Mouse (Mus musculus) lung, postnatal 14 days (tissue): ENCODE data around the gene Pcgf1.

Experiments used
- DNase-seq: peaks from one replicate; pipeline ENCODE4 v3.0.0; 2021

Gene Pcgf1

DNA sequence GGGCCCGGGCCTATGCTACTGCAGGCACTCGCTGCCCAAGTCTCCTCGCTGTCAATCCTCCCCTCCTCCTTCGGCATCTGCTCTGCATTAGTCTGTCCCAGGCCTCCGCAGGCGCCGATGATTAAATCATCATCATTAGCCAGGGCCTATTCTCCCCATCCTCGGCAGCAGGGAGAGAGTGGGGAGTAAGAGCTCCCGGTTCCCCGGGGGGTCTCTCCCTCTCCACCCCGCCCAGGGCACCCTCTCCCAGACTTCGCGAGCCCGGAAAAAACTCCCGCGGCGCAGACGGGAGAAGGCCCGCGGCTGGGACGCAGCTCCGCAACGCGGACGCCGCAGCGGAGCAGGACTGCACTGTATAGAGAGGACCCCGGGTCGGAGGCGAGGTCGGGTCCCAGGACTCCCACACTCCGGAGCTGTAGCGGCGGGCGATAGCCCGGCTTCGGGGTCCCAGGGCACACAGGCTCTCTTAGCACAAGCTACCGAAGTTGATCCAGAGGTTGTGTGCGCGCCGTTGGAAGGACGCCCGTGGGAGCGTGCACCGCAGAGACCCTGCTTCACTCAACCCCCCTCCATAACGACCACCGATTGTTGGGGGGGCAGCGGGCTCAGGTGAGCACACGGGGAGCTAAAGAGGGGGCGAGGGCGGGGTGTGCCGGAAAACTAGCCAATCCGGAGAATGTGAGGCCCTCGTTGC lies at the start of gene Pcgf1:
Pcgf1 (plus strand) TSS at position 240 of the 694 bp plus-strand sequence.
- DNase-seq: peak; percentile 24

DNA sequence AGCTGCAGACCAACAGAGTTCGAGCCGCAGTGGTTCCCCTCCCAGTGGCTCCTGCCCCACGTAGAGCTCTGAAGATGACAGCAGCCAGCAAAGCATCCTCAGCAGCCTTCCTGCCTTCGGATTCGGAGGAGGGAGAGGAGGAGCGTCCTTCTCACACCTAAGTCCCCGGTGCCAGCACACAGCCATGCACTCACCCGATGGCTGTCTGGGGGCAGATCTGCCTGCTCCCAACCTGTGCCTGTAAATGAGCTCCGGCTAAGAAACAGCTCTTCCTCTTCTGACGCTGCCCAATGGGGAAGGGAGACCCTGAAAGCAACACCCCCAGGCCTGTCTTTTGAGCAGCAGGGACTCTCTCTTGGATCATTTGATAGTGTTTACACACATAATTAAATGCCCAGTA lies 47.9 kb upstream of the Pcgf1 start:
- no peak for DNase-seq

DNA sequence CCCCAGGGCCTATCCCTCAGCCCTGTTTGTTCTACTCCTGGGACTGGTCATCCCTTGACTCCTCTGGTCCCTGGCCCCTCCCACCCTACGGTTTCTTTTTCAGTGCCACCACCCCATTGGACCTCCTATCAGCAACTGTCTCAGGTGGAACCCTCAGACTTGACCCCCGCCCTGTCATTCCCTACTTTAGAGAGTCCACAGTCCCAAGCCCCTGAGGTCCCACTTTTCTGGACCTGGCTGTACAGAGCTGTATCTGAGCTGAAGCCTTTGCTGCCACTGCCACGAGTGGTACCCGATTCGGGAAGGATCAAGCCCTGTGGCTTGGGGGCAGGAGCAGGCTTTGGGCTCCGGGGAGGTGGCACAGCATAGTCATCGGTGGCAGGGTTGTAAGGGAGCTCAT lies 46.6 kb upstream of the Pcgf1 start:
- DNase-seq: no peak

DNA sequence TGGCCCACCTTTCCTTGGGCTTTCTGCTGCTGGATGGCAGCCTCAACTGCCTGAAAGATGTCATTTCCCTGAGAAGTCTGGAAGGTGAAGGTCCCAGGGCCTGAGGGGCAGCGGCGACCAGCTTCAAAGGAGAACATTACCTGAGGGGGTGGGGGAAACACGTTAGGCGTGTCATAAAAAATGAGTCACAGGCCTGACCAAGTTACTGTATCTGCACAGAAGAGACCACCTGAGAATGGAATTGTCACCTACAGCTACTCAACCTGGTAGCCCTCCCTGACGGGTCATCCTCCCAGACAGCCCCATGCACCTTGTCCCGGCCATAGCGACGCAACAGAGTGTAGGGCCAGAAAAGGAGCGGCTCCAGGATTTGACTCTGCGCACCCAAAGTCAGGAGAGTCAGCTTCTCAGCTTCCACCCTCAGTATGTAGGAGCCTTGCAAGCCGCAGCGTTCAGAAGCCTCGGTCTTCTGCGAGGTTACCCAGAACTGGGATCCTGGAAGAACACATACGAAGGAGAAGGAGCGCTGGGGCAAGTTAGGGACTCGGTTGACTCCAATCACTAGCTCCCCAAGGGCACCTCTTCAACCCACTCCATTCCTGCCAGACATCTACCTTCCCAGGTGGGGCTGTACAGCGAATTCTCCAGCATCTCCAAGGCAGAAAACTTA lies 45.6 kb upstream of the Pcgf1 start:
- no peak for DNase-seq

DNA sequence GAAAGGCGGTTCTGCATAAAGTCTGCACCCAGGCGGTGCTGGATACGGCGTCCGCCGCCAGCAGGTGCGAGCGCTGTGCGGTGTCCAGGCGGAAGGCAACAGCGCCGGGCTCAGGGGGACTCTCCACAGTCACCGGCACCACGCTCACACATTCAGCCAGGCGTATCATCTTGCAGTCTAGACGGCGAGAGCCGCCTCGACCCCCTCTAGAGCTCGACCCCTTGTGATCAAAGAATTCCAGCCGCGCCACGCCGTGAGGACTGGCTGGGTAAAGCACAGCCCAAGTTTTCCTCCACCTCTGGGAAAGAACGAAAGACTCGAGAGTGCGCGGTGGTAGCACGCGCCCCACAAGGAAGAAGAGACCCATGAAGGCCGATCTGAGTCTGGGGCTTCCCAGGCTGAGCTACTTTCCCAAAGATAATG lies 44.9 kb upstream of the Pcgf1 start:
- peak; percentile 51 for DNase-seq

DNA sequence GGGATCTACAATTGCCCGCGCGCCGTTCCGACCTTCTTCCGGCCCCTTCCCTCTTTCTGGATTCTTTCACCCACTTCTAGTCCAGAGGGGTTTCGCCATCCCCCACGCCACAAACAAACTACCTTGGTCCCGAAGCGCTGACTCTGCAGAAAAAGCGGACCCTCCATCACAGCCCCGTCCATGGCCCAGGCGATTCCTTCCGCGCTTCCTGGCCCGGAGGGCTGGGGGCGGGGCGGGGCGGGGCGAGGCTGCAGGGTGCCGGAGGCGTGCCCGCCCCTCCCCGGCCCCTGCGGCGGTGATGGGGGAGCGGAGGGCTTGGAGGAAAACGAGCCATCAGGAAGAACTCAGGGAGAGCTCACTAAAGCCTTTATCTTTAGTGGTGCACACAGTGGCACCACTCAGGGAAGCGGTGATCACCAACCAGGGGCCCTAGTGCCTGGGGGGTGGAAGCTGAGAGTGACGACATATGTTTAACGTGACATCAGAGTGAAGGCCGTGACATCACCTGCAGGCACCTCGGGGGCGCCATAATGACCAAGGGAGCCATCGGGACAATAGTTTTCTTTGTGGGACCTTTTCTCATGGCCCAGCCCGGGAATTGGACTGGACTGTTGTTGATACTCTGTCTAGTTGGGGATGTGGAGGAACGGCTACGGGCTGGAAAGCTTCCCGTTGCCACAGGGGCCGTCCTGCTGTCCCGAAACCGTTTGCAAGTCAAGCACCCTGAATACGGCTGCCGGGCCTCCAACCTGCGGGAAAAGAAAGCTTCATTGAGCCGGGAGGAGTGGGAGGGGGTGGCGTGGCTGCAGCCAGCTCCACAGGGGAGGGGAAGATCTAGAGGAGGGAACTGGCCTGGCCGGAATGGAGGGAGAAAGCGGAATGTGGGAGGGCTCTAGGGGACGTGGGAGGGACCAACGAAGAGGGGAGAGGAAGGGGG lies 44.2 kb upstream of the Pcgf1 start, which contains the start of the genes Dok1 and Loxl3:
Dok1 (minus strand) TSS at position 223 of the 937 bp plus-strand sequence.
Loxl3 (plus strand) TSS at position 925 of the 937 bp plus-strand sequence.
- DNase-seq: peak; percentile 76

DNA sequence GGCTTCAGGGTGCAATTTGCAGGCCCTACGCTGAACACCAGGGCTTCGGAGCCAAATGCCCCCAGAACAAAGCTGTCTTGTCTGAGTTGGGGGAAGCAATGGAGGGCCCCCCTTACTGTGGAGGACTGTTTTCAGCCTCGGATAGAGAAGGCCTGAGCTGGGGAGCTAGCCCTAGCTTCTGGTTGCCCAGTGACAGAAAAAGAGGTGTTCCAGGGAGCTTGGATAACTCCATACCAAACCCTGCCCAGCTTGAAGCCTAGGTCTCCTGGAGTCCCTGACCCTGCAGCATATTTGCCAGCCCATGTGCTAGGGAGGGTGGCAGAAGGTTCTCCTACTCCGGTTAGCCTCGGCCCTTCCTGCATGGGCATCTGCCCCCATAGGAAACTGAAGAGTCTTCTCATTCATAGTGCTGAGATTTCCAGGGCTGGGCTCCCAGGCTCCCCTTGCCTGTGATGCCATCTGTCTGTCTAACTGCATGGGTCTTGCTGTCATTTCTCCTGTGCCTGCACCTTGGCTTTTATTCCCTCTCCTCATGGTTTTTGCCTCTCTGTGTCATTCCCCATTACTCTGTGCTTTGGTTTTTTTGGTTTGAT lies 43.1 kb upstream of the Pcgf1 start:
- DNase-seq: no peak

DNA sequence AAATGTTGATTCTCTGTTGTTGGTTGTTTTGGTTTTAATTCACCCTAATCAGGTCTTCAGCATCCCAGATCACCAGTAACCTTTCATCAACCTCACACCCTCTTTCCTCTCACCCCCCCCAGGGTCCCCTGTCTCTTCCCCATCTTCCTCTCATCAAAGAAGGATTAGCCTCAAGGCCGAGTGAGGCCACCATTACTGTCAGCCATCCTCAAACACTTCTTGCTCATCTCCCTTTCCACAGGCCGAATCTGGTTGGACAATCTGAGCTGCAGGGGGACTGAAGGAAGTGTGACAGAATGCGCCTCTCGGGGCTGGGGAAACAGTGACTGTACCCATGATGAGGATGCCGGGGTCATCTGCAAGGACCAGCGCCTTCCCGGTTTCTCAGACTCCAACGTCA lies 40.5 kb upstream of the Pcgf1 start:
- no peak for DNase-seq

DNA sequence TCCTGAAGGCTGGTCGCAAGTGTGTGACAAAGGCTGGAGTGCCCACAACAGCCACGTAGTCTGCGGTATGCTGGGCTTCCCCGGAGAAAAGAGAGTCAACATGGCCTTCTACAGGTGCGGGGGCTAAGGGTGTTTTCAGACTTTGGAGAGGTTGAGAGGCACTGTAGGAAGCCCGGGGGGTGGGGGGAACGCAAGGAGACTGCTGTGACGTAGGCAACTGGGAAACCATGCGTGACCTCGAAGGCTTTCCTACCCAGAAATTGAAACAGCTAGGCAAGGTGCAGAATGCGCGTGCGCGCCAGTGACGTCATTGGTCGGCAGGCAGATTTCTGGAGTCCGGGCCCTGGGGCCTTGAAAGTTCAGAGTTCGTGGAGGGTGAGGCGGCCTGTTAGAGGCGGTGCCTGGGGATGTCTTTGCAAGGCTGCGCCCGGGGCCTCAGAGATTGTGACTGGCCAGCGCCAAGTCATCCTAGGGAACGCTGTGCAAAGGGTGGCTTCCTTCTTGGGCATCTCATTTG lies 39.1 kb upstream of the Pcgf1 start:
- DNase-seq: peak; percentile 96

DNA sequence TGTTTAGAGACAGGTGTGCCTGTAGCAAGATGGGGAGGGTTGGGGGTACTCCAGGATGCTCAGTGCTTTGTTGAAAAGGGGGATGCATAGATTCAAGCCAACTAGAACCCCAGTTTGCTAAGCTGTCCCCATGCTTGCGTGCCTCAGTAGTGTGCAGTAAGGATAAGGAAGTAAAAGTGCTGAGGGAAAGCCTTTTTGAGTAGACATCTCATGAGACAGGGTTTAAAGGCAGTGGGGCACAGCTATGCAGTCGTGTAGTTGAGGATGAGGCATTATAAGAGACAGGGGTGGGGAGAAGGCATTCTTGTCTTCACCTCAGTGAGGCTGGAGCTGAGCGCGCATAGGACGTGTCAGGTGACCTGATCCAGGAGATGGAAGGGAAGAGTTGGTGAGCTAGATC lies 37.1 kb upstream of the Pcgf1 start:
- no peak for DNase-seq

DNA sequence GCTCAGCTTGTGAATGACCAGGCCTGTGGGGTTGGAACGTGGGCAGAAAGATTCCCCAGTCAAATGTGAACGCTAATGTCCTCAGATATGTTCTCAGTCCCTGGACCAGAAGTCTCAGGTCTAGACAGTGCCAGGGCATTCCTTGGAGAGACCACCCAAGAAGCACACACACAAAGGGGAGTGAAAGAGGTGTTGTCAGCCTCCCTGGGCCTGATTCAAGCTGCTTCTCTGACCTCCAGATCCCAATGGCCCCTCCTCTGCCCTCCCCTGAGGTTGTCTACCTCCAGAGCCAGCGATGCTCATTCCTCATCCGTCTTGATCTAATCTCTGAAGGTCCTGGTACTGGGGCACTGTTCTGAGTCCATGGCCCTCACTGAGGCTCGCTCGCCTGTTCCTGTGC lies 34.1 kb upstream of the Pcgf1 start:
- no peak for DNase-seq

DNA sequence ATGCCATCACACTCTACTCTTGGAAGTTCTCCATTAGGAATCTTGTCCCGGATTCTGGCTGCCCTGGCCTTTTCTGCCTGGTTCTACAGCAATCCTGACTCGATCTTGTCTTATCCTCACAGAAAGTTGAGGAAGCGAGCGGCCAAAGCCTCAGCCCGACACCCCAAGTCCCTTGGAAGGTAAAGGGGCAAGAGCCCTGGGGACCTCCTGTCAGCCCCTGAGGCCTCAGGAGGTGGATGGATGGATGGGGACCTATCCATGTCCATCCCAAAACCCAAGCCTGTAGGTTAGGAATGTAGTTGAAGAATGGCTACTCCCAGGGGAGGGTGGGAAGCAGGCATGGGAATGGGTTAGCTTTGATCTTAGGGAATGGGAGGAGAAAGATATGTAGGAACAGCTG lies 33.7 kb upstream of the Pcgf1 start:
- DNase-seq: no peak

DNA sequence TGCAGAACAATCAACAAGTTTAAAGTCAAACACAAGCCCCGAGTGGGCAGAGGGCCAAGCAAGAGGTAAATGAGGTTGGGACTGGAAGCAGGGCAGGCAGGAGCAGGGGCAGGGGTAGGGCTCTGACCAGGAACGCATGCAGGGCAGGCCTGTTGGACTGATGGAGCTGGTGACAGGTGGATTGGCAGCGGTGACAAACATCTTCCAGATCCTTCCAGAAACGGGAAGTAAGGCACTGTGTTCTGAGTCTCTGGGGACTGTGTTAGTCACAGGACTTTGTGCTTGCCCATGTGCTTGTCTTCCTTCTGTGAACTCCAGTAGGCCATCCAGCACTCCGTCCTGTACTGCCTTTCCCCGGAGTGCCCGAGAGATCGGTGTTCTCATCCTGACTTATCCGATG lies 32.9 kb upstream of the Pcgf1 start:
- no peak for DNase-seq

DNA sequence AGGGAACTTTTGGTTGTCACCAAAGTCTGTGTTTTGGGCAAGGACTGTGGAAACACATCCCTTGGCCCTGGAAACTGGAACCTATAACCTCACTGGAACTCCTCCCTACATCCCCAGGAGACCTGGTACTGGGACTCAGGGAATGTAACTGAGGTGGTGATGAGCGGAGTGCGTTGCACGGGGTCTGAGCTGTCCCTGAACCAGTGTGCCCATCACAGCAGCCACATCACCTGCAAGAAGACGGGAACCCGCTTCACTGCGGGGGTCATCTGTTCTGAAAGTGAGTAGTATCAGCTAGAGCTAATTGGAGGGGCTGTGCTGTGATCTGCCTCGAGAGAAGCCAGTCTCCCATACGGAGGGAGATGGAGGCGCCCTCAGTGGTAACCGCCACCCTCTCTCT lies 28.3 kb upstream of the Pcgf1 start:
- no peak for DNase-seq

DNA sequence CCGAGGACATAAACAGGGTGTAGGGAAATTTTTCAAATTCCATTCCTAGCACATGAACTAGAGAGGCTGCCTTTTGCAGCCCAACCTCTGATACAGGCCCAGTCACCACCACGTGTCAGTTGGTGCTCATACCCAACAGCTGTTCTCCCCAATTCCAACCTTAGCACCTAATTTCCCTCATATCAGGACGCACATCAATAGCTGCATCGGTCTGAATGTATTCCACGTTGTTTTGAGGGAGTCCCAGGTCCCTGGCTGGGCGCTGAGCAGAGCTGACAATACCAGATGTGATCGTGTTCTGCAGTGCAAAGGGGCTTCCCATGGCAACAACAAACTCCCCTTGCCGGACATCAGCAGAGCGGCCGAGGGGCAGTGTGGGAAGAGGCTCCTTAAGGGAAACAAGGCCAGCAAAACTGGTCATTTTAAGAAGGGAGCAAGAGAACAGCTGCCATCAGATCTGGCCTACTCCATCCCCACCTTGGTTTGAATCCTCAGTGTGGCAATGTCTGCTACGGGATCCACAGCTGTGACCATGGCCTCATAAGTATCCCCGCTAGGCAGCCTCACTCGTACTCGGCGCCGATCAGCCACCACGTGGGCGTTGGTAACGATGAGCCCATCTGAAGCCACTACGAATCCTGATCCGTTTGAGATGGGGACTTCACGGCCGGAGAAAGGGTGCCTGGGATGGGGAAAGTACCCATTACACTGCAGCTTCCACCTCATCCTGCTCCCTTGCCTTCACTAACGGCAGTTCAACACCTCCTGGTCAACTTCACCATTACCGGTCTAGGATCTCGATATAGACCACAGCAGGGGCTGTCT lies 24.3 kb upstream of the Pcgf1 start:
- DNase-seq: peak; percentile 27

DNA sequence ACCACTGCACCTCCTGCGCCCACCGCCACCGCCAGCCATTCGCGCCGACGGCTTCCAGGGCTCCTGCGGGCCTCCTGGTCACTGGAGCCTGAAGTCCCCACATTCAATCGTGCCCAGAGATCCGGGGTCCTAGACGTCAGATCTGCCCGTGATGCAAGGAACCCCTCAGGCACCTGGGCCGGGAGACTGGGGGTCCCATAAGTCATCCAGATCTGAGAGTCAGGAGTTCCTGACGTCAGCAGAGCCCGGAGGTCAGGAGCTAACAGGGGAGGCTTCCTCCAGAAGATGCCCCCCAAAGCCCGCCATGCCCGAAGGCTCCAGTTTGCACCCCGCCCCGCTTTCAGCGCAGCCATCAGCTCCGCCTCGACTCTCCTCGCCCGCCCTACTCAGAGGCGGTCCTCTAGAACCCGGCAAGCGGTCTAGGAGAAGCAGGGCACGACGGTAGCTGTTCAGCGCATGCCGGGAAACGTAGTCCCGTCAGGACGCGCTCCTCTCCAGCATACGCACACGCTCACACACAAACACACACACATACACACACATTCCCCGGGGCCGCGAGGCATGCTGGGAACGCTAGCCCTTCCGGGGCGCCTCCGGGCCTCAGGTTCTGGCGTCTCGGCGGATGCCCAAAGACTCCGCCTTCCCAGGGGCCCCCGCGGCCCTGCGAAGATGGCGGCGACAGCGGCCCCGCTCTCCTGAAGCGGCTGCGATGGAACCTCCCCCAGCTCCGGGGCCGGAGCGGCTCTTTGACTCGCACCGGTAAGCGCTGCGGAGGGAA lies 23.4 kb upstream of the Pcgf1 start, which contains the start of gene Aup1:
Aup1 (plus strand) TSS at position 448 of the 778 bp plus-strand sequence.
- peak; percentile 95 for DNase-seq

DNA sequence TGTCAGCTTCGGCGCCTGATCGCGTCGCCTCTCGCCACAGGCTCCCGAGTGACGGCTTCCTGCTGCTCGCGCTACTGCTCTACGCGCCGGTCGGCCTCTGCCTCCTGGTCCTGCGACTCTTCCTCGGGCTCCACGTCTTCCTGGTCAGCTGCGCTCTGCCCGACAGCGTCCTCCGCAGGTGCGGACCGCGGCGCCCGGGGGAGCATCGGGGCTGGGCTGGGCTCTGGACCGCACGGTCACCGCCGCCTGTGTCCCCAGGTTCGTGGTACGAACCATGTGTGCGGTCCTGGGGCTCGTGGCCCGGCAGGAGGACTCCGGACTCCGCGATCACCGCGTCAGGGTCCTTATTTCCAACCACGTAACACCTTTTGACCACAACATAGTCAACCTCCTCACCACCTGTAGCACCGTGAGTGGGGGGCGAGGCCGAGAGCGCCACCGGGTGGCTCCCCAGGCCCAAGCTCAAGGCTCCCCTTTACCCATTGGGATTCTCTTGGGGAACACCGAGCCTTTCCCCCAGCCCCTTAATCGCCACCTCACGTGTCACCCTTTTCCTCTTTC lies 22.7 kb upstream of the Pcgf1 start, which contains the start of gene Htra2:
Htra2 (minus strand) TSS at position 403 of the 561 bp plus-strand sequence.
- peak; percentile 43 for DNase-seq

DNA sequence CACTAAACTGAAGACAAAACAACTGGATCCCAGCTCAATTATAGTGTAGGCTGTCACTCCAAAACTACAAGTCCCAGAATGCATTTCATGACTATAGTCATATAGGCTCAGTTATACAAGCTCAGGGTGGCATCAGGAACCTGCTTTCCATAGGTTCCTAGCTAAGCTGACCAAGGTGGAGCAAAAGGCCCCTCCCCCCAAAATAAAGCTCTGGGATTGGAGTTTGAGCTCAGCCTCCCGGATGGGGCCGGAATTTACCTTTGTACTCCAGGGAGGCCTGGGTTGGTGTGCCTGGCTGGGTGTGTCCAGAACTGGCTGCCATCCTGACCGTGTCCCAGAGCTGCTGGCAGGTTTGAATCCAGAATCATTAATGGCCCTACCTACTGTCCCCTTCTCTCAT lies 19.9 kb upstream of the Pcgf1 start, which contains the start of gene Dqx1:
Dqx1 (plus strand) TSS at position 55 of the 400 bp plus-strand sequence.
- no peak for DNase-seq

DNA sequence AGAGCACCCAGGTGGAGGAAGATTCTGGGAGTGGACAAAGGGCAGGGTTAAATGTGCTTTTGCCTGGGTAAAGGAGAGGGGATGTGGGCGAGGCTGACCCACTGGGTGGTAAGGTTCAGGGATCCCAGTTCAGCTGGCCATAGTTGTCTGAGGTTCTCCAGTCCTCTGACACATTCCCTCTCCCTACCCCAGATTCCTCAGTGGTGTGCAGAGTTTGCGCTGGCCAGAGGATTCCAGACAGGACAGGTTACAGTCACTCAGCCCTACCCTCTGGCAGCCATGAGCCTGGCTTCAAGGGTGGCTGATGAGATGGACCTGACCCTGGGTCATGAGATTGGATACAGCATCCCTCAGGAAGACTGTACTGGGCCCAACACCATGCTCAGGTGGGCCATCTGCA lies 18.9 kb upstream of the Pcgf1 start:
- DNase-seq: no peak

DNA sequence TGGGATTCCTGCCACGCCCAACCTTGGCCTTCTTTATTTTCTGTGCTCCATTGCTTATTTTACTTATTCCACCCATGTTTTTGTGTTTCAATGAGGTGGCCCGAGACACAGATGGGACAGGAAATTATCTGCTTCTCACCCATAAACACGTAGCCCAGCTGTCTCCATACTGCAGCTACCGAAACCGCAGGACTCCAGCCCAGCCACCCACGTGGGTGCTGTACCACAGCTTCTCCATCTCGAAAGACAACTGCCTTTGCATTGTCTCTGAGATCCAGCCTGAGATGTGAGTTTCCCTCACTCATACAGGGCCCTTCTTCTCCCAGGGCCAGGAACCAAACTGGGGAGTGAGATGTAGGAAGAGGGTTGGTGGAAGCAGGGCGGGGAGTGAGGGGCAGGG lies 11.7 kb upstream of the Pcgf1 start:
- DNase-seq: no peak
